Mouse (Mus musculus) lung, postnatal 0 days (tissue): Measurements from ENCODE around the gene Klf6.

Source experiments
- CTCF ChIP-seq: IDR thresholded peaks from 2 replicates; pipeline ENCODE4 v1.5.1; 2016; ENCODE audit warnings: antibody characterized with exemption, mild to moderate bottlenecking
- EP300 ChIP-seq: IDR thresholded peaks from 2 replicates; pipeline ENCODE4 v1.6.1; 2016; ENCODE audit warnings: antibody characterized with exemption, mild to moderate bottlenecking, control low read depth

DNA sequence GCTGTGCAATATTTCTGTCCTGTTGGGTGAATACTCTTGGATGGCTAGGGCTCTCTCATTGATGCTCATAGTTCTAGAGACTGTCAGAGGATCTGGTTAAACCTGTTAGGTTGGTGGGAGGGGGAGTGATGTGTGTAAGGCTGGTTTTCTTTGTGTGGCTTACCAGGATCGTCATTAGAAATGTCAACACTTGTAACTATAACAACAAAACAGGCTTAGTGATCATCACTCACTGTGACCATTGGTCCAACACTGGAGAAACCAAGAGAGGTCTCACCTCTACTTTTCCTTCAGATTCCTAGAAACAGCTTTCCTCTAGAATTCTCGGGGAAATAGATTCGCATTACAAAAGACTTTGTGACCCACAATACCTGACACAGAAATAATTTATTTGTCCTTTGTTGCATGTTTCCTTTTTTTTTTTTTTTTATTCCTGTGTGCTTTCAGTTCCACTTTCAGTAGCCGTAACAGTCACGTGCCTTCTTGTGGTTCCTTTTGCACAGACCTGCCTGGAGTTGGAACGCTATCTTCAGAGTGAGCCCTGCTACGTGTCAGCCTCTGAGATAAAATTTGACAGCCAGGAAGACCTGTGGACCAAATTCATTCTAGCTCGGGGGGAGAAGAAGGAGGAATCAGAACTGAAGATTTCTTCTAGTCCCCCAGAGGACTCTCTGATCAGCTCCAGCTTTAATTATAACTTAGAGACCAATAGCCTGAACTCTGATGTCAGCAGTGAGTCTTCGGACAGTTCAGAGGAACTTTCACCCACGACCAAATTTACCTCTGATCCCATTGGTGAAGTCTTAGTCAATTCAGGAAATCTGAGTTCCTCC, 3.2 kb downstream of the Klf6 start:
- no peak for TF ChIP-seq CTCF
- TF ChIP-seq EP300 = no peak
